Mouse (Mus musculus) ES-CJ7 (cell line): ENCODE data around the gene Esam.

Experiments used
- DNase-seq: peaks from one replicate; pipeline ENCODE4 v3.0.0; 2011; ENCODE audit warnings: low read depth, low spot score

Gene Esam

DNA sequence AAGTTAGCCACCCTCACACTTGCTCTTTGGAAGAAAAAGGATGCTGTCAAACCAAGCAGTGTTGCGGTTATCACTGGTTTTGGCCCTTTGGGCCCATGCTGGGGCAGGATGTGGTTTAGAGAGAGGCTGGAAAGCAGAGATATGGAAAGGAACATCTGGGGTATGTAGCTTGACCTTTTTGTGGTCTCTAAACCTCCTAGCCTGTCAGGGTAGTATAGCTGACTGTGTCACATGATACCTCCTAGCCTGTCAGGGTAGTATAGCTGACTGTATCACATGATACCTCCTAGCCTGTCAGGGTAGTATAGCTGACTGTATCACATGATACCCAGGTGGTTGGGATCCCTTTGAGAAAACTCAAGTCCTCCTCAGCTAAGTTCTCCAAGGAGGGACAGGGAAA lies 26.4 kb downstream of the Esam start:
- no peak for DNase-seq

DNA sequence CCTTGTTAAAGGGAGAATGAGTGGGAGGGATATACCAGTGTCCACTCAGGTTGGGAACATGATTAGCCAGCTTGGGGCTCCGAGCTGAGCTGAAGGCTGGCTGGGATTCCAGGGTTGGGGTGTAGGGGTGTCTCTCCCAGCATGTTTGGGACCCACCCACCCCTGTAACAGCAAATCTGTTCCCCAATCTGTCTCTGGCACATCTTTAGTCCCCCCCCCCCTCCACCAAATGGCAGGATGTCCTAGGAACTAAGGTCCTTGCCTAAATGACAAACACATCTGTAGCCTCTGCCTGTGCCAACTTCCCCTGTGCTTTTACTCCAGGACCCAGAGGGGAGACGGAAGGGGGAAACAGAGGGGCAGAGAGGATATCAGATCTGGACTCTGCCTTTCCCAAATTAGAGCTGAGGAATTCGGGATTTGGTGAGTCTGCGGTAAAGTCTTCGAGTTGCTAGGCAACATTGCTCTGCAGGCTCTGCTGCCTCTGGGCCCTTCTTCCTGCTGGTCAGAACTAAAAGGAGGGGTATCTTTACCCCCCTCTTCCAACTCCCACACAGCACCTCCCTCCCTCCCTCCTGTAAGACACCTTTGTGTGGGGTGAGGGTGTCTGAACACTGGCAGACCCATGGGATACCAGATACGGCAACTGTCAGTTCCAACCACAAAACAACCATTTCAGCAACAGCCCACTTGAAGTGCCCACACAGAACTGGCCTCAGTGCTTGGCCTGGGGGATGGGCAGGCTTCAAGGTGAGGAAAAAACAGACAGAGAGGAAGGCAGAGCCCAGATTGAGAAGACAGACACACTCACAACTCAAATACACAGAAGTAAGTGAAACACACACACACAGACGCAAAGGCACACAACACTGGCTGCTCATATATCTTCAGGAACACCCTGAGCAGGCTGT lies 27.2 kb downstream of the Esam start, which contains the start of gene Siae:
Gene Siae (plus strand): TSS at position 861 of the 911 bp plus-strand sequence.
- no peak for DNase-seq

DNA sequence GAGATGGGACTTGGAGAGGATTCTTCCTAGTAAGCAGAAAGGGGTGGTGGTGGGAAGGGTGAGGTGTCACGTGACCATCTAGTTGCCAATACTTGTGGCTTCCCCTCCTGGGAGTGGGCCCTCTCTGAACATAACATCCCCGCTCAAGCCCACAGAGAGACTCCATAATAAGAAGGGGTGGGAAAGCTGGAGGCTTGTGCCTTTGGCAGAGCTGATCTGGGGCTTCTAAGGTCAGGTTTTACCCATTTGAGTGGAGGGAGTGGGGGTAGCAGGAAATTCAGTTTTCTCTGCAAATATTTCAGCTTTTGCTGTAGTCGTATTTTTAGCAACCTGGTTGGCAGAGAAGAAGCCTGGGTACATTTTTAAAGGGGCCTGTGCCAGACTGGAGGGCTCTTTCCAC lies 28.5 kb downstream of the Esam start:
- DNase-seq: no peak

DNA sequence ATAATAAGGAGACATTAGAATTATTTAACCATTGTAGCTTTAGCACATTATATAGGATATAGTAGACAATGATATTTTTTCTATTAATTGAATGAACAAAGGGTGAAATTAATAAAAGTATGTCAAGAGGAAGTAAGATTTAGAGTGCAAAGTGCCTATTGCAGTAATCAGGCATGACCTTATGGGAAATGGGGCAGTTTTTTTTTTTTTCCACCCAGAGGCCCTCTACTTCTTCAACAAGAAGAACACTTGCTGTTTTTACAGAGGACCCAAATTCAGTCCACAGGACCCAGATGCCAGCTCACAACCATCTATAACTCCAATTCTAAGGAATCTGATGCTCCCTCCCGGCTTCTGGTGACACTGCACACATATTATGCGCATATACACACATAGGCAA lies 32.7 kb downstream of the Esam start:
- no peak for DNase-seq

DNA sequence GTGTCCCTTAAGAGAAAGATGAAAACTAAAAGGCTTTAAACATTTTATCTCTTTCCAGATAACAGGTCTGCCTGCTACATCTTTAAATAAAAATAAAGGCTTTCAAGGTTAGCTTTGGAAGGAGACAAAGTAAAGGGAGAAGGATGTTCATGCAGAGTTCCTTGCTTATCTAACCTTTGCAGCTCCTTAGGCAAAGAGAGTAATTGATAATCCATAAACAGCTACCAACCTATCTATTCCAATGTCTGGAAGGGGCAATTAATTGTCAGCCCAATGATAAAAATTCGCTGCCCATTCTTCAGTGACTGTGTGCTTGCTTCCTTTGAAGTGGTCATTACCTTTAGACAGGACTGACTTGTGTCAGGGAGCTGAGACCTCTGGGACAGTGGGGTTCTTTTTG lies 35.9 kb downstream of the Esam start:
- no peak for DNase-seq

DNA sequence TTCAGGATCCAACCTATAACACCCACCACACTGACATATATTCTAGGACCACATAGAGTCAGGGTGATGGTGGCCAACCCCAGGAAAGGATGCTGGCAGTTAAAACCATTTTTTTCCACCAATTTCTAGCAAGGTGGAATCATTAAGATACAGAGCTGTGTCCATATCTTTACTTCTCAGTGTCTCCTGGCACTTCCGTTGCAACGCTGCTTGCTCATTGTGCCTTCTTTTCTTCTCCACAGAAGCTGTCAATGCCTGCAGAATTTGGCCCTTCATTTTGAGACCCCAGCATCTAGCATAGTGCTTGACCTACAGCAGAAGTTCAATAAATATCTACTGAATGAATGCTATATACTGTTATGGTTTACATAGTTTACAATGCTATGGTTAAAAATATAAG lies 39.1 kb downstream of the Esam start:
- DNase-seq: no peak

DNA sequence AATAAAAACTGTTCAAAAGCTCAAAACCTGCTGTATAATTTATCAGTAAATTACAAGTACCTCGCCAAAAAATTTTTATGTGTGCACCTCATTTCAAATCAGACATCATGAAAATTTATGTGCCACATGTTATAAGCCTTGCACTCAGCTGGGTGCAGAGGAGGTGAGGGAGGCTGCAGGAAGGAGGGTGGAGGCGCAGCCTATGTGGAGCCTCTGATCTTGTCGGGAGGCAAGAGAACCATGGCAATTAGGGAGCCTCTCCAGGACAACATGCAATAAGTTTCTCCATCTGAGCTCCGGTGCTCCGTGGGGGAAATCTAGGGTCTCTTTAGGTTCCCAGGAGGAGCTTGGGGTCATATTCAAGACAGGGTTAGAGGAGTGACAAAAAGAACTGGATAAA lies 39.6 kb downstream of the Esam start:
- DNase-seq: no peak

DNA sequence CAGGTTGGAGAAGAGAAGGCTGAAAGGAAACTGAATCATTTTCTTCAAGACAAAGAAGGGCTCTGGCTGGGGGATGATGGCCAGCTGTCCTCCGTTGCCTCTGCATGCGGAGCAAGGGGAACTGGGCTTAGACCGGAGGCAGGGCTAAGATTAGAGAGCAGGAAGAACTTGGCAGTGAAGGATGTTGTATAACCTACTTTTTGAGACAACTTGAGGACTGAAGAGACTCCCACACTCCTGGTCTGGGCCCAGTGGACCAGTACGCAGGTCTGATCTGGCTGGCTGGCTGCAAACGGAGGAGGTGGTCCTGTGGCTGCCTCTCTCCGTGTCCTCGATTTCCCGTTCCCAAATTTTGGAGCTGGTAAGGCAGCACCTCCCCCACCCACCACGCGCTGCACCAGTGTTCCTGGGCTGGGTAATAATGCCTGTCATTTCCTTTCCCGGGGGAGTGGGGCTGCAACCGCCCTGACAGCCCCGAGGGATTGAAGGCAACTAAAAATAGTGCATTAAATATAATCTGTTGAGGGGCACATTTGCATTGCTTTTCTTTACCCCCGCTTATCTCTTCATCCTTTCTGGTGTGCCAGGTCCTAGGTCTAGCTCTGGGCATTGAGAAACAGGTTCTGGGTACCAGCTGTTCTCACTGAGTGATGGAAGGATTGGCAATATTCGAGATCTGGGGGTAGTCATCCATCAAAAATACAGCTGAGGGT lies 40.2 kb downstream of the Esam start:
- DNase-seq: no peak

DNA sequence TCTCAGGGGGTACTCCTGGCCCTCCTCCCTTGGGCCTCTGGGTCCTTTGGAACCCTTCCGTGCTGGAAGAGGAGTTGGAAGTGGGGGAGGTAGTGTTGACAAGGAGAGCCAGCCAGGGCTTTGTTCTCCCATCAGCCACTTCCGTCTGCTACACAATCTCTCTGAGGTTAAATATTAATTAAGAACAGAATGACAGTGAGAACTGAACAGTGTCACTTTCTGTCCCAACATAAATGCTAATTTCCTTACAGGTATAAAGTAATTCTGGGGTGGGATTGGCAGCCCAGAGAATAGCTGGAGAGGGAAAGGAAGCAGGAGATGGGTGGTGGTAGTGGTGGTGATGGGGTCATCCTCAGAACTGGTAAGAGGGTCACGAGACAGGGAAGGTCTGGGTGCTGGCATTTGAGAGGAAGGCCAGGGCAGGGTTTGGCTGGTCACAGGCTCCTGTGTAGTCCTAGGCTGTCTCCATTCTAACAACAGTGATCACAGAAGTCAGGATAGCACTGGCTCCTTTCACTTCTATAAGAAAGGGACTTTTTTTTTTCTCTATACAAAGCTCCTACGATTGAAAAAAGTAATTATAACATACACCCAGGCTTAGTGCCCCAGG lies 40.8 kb downstream of the Esam start:
- no peak for DNase-seq

DNA sequence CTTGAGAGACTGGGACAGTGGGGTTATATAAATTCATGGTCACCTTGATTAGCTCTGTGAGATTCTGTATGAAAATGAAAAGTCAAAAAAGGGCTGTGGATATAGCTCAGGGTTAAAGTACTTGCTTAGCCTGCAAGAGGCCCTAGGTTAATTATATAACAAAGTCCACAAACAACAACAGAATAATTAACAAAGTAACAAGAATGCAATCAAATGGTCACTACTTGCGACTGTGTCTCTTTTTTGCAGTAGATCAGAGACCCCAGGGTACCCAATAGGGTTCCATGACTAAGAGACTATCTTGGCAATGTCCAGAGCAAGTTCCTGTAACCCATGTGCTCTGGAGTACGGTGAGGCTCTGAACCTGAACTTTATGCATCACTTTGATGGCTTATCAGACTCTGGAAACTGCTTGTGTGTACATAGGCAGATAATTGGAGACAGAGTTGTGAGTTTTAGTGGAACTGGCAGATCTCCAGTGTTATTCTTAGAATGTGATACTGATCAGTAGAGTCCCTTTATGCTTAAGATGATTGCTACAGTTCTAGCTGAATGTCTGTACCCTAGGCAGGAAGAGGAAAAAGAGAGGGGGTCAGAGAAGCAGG lies 41.5 kb downstream of the Esam start:
- no peak for DNase-seq

DNA sequence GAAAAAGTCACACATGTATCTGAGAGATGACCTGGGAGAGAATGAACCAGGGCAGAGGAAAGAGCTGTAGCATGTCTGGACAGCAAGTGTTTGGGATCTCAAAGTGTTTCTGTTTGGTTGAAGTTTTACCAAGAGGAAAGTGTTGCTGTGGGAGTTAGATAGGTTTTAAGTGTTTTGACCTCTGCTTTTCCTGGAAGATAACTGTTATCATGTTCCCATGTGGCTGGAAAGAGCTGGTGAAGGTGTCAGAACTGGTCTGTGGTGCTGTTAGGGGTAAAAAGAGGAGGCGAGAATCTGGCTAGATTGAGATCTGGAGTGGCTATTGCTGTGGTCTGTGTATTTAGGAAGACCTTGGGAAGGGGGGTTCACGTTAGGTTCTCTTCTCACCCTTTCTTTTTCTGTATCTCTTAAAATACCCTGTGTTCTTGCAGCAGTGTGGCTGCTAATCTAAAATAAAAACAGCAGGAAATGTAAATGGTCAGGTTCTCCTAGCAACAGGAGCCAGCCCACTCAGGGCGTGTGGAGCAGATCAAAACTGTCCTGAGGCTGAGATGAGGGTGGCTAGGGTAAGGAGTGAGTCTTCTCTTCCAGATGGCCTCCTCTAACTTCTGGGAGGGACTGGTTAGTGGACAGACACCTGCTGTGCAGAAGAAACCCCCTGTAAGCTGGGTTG lies 44.5 kb downstream of the Esam start:
- no peak for DNase-seq

DNA sequence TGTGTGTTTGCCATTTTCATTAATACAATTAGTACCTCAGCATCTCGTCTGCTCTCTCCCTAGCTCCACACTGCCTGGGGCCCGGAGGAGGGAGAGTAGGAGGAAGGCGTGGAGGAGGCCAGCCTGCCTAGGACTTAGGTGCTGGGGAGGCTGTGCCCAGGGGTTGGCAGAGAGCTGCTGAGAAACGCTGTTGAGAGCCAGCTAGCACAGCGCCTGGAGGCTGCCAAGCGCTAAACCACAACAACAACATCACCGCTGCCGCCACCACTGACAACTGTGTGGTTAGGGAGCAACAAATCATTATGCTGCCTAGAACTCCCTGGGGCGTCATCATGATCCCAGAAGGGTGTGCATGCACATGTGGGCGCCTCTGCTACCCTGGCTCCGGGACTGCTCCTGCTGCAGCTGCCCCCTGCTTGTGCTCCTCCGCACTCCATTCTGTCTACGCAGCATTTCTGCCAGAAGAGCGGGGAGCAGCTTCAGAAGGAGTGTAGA lies 48.6 kb downstream of the Esam start:
- no peak for DNase-seq

DNA sequence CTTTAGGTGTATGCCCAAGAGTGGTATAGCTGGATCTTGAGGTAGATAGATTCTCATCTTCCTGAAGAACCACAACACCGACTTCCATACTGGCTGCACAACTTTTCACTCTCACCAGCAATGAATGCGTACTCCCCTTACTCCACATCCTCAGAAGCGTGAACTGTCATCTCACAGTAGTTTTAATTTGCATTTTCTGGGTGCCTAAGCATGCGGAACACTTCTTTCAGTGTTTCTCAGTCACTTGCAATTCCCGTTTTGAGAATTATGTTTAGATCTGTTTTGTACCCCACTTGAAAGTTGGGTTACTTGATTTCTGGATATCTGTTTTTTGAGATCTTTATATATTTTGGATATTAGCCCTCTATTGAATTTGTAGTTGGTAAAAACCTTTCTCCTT lies 55.7 kb downstream of the Esam start:
- no peak for DNase-seq

DNA sequence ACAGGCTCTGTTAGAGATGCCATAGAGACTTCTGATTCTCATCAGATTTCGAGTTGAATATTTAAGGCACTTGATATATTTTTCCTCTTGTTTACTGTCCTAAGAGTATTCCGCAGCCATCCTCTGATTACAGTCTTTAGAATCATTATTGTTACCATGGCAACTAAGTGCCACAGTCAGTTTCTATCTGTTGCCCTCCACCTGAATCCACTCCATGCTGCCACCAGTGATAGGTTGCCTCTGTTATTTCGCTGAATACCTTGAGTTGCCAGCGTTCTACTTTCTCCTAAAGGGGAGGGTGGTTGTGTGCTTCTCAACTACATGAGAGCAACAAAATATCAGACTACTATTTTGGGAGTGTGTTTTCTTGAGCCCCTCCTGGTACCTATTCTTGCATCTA lies 58.8 kb downstream of the Esam start:
- DNase-seq: no peak
